Mouse (Mus musculus): ENCODE data around the gene Nhlrc2.
"Not testable (repeated sequence)": the region's sequence is repeated elsewhere in the genome, so short reads cannot be mapped to it uniquely, and the experiment has no call there.

GRCm38 (mm10) chr19:56511207-56511606 lies 36.9 kb upstream of the Nhlrc2 start:
- not testable (repeated sequence) for TF ChIP-seq POLR2A (IDR thresholded peaks at IDR 0.05; ENCODE audit: insufficient read depth, low read length); CTCF (IDR thresholded peaks at IDR 0.05; ENCODE audit: low read depth, low read length); EP300 (IDR thresholded peaks at IDR 0.05; ENCODE audit: insufficient read depth, low read depth, low read length)

All from ES-Bruce4 (cell line).